Mouse (Mus musculus): ENCODE measurements around the gene Mab21l1. TPM values are rescaled to one million over a fixed set of nuclear protein-coding genes. Genes with fewer than 3 reads are reported as not detected.

The Mab21l1 gene
- total and polyA plus RNA-seq, 3 experiments = 0.22 to 1.9 (median 0.58) TPM

DNA sequence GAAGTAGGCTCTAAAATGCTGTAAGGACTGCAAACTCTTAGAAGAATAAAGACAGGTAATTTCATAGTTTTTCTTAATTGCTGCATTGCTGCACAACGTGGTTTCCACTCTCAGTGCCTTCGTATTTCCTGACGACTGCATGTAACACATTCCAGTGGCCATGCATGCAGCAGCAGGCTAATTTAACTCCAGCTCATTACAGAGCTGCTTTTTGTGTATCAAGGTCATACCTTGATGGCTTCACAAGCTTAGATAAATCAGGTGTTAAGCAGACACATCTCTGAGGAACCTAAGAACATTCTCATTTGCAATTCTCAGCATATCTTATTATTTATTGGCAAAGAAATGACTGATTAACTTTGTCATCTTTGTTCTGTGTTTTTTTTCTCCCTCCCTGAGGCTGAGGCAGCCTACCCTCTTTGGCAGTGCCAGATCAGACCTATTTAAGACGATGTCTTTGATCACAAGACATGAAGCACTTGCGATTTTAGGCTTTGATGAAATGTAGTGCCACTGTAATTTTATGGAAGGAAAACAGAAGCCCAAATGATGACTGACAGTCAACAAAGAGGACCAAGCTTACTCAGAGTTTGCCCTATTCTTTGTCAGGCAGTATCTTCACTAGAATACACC is 32.8 kb downstream of the Mab21l1 start:
- DNase-seq = no peak

DNA sequence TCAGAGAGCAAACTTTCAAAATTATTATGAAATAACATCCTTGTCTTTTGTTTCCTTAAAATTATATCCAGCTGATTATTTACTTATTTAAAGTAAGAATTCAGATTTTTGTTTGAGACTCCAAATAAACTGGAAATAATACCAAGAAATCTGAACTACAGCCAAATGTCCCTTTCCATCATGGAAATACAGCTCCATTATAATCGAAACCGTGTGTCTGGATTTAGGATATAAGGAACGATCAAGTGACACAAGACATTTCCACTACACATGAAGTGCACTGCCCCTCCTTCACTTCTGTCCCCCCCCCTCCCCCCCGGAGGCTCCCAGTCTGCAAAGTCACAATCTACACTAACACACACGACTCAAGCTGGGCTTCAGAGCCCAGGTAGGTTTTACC is 33.8 kb downstream of the Mab21l1 start:
- DNase-seq = no peak

DNA sequence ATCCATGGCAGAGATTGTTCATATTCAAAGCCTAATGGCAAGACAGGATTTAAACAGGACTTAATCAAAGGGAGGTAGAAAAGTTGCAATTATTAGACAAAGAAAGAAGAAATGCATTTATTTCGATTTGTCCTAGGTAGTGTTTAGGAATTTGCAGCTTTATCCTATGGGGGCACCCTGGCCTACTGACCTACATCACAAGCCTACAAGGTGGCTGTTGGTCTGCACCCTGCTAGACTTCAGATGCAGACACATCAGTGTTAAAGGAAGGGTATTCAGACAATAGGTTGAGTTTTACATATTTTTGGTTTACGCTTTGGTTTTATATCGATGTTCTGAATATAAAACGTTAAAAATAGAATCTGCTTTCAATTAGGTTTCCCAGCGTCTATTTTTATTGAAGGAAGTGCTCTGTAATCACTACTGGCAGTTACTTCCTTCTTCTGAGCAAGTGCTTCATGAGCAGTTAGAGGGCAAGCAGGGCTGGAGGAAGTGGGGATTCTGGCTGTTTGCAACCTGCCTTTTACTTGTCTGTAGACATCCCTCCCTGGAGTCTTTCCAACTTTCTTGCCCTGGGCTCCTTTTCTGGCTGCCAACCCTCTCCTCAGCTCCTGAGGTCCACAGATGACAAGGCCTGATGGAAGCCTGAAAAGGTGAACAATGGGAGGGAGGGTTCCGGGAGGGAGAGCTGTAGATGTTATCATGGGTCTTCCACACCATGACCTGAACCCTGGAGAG is 34.5 kb downstream of the Mab21l1 start:
- peak; percentile 14 for DNase-seq

DNA sequence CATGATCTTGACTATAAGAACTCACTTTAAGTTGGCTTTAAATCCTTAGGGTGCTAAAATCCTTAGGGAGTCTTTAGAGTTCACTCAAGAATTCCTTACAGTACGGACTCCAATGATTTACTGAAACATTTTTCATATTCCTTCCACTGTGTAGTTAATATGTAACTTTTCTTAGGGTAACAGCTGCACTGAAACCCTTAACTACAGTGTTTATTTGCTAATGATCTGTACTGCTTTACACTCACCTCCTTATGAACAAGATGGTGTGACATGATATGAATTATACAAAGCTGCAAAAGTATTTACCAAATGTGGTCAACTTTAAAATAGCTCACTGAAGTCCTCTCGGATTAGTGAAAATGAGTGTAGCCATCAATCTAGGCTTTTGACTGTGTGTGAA is 35.8 kb downstream of the Mab21l1 start:
- DNase-seq = no peak

DNA sequence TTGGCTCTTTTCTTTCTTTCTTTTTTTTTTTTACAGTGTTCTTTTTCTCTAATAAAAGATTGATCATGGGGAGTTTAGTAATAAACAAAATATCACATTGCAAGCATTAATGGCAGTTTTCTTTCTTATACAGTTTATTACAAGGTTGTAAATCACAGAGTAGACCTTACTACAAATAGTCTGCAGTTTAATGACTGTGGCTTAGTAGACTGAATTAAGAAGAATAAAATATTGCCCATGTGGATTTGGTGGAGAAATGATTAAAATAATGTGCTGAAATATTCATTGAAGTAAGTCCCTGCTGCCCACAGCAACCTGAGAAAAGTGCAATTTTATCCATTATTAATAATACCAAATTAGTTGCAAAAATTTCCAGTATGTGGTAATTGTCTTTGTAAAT is 37.3 kb downstream of the Mab21l1 start:
- no peak for DNase-seq

DNA sequence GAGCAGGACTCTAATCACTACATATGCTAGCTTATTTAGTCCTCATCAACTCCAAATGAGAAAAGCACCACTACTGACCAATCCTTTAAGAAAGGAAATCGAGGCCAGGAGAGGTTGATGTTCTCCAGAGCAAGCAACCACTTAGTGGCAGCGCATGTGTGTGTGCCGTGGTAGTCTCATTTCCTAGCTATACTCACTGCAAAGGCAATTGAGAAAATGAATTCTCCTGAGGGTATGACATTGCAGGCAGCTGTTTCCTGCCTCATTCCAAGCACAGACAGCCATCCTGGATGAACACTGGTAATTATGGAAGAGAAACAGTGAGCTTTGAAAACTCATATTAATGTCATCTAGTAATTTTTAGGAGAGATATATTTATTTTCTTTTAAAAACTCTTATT is 42.6 kb downstream of the Mab21l1 start:
- no peak for DNase-seq

DNA sequence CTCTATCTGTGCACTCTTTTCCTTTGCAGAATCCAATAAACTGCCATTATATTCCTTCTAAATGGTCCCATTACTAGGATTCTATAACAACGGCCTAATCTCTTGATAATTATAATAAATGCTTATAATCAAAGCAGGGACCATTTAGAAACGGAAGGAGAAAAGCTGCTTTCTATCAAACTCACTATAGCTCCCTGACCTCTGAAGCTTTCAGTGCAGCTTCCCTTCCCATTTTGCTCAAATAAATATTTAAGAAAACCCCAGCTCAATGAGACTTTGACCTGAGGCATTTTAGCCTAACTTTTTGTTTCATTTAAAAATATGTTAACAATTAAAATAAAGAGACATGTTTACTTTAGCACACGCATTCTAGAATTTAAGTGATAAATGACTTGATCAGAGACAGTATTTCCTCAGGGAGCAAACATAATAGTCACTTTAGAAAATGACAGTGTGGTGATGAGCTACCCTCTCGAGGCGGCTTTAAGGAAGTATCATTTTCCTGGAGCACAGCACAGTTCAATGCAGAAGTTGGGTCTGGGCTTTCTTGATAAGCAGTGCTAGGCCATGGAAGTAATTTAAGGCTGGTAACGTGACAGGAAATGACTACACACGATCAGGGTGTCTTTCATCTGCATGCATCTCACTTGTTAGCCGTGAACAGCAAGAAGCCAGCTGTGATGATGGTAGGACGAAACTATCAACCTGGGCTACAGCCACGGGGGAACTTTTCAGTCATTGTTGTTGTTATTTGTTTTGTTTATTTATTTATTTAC is 46.4 kb downstream of the Mab21l1 start:
- DNase-seq = no peak

DNA sequence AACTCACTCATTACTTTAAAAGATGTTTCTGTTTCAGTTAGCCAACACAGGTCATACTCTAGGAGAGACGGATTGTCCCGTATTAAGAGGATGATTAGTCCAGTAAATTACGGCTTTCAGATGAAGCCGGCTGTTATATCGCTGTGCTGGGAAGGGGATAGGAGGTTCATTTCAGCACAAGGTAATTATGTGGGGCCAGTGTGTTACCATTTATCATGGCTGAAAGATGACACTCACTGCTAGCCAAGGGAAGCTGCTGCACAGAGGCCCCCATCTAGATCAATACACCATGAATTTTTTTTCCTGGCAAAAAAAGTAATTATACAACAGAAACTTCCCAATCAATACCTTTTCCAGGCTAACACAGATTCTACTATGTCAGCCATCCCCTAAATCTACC is 47.9 kb downstream of the Mab21l1 start:
- DNase-seq = no peak

Data from adrenal gland, adult 2 months (tissue).